Mouse (Mus musculus): ENCODE results near the gene Pgam1.
A peak's percentile ranks its signal among the peaks of the same experiment; 100 is the strongest.
"Not testable (repeated sequence)": the region's sequence is repeated elsewhere in the genome, so short reads cannot be mapped to it uniquely, and the experiment has no call there.

Gene Pgam1

GRCm38 (mm10) chr19:41911178-41912073 lies at the start of gene Pgam1:
TSS of gene Pgam1 (plus strand) at chr19:41911923.
- DNase-seq = peak; percentile 97

GRCm38 (mm10) chr19:41866707-41867106 lies 45.0 kb upstream of the Pgam1 start:
- DNase-seq = no peak

DNA sequence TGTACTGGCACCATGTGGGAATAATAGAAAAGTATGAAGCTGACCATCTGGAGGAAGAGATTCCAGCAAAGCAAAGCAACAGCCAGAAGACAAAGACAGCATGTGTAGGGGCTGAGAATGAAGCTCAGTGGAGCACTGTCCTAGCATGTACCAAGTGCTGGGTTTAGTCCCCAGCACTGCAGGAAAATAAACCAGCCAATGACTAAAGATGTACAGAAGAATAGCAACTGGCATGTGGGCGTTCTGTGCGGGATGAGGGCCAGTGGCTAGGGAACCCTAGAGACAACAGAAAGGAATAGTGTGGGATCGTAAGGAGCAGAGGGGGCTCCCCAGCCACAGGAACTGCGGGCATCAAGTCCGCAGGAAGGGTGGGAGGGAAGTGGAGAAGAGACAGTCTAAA lies 42.4 kb upstream of the Pgam1 start:
- DNase-seq = no peak

- not testable (repeated sequence) for DNase-seq
These were observed 41.8 kb upstream of the Pgam1 start for GRCm38 (mm10) chr19:41869946-41870345.

DNA sequence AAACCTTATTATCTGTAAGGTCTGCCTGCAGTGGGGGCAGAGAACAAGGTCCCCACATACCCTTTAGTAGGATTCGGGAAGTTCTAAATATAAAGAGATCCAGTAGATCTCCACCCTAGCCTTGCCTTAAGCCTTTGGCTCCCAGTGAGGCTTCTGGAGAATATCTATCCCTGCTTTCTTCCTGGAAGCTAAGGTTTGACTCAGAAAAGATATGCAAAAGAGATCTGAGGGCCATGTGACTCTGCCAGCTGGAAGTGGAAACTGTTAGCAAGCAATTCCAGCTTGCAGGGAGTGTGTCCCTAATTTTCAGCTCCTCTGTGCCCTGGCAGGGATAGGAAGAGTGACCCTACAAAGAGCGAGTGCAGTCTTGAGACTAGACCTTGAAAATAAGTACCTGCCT lies 39.4 kb upstream of the Pgam1 start:
- no peak for DNase-seq

DNA sequence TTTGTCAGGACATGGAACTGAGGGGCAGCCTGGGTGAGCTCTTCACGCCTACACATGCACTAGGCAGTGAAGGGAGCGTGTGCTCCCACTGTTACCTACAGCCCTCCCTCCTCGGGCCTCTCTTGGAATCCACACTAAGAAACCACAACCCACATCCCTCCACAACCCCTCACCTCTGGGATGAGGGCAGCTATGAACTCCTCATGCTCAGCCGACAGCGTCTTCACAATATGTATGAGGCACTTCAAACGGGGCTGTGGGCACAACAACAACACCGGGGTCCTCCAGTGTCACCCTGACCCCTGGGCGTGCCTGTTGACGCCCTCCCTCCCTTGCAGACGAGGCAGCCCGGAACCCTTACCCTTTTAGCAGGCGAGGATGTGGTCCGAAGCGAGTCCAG lies 37.4 kb upstream of the Pgam1 start:
- DNase-seq = no peak

GRCm38 (mm10) chr19:41881842-41882241 lies 29.9 kb upstream of the Pgam1 start:
- DNase-seq = no peak

DNA sequence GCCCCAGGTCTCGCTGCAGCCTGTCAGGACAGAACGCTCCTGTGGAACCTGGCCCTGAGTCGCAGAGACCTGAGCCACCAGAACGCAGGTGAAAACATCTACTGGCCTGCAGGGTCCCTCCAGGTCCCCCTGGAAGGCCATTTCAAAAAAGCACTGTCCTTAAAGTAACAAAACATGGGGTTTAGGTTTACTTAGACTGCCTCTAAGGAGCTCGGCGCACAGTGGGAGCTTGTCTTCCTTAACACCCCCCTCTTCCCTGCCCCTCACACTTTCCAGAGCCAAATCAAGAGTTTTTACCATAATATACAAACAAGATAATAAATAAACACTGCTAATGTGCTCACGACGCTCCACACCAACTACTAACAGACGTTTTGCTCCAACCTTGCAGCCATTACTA lies 27.8 kb upstream of the Pgam1 start:
- no peak for DNase-seq

GRCm38 (mm10) chr19:41888191-41888590 lies 23.5 kb upstream of the Pgam1 start:
- no peak for DNase-seq

DNA sequence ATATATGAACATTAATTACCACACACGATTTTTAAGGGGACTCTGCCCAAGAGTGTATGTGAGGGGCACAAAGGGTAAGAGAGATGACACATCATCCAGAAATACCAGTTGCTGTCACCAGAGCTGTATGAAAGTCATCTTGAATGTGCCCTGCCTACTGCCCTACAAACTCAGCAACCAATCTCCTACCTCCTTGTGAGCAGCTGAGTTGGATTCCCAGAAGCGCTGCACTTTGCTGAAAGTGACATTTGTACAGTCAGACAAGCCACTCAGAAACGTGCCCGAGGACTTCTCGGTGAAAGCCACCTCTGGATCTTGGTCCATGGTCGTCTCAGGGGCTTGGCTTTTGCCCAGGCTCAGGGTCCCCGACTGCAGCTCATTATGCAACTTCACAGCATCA lies 16.8 kb upstream of the Pgam1 start:
- peak; percentile 19 for DNase-seq

GRCm38 (mm10) chr19:41895460-41896318 lies 16.0 kb upstream of the Pgam1 start, which contains the start of gene Rrp12:
TSS of gene Rrp12 (minus strand) at chr19:41896173.
- peak; percentile 85 for DNase-seq

GRCm38 (mm10) chr19:41896319-41896711 lies 15.4 kb upstream of the Pgam1 start:
- no peak for DNase-seq

DNA sequence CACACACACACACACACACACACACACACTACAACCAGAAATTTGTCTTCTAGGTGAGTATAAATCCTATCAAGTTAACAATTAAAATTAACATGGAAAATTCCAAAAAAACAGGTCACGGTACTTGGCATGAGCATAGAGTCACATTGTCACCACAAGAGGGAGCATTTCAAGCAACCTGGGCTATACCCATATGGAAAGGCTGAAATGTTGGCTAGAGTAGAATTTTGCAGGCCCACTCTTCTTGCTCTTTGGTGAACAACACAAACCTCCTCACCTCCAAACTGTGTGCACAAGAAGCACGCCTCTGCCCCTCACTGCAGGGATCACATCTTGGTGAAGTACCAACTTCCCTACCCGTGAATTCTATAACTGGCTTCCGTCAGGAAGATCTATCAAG lies 12.9 kb upstream of the Pgam1 start:
- DNase-seq = peak; percentile 26

GRCm38 (mm10) chr19:41900495-41901090 lies 11.1 kb upstream of the Pgam1 start:
- no peak for DNase-seq

- no peak for DNase-seq
These were observed 10.0 kb upstream of the Pgam1 start for GRCm38 (mm10) chr19:41901696-41902095.

DNA sequence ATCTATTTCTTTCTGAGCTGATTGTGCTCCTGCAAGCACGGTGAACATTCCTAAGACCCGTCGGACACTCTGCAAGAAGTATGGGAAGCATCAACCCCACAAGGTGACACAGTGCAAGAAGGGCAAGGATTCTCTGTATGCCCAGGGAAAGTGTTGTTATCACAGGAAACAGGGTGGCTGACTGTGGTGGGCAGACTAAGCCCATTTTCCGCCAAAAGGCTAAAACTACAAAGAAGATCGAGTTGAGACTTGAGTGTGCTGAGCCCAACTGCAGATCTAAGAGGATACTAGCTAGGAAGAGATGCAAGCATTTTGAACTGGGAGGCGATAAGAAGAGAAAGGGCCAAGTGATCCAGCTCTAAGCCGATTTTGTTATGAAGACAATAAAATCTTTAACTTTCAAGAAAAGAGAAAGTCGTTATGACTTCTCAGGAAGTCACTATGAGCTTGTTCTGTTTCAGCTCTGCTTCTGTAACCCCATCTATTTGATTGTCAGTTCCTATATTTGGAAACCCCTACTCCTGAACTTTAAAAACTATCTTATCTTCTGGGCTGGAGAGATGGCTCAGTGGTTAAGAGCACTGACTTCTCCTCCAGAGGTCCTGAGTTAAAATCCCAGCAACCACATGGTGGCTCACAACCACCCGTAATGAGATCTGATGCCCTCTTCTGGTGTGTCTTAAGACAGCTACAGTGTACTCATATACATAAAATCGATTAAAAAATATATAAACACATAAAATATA lies 8.7 kb upstream of the Pgam1 start:
- no peak for DNase-seq

- no peak for DNase-seq
These were observed 6.5 kb upstream of the Pgam1 start for GRCm38 (mm10) chr19:41905246-41905645.

DNA sequence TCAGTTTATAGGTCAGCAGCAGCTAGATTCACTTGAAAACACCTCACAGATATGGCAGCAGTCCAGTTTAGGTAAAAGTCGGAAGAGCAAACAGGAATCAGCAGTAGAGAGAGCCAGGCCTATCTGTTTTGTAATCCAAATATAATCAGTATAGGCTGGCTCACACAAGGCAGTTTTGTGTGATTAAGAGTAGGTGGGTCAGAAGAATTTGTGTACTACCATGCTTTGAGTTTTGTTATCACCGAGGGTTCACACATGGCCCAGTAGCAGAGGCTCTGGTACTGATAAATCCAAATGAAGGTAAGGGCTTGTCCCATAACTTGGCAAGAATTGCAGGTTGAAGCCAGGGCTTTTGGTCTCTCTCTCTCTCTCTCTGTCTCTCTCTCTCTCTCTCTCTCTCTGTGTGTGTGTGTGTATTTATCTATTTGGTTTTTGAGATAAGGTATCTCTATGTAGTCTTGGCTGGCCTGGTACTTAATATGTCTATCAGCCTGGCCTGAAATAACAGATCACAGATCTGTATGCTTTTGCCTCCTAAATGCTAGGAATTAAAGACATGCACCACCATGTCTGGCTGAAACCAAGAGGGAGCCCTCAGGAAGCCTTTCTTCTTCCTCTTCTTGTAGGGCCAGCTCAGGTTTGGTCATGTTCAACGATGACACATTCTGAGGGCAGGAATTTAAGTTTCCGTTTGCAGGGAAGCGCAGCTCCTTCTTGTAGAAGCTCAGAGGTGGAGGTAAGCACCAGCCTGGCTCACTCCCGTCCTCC lies 5.2 kb upstream of the Pgam1 start:
- no peak for DNase-seq

DNA sequence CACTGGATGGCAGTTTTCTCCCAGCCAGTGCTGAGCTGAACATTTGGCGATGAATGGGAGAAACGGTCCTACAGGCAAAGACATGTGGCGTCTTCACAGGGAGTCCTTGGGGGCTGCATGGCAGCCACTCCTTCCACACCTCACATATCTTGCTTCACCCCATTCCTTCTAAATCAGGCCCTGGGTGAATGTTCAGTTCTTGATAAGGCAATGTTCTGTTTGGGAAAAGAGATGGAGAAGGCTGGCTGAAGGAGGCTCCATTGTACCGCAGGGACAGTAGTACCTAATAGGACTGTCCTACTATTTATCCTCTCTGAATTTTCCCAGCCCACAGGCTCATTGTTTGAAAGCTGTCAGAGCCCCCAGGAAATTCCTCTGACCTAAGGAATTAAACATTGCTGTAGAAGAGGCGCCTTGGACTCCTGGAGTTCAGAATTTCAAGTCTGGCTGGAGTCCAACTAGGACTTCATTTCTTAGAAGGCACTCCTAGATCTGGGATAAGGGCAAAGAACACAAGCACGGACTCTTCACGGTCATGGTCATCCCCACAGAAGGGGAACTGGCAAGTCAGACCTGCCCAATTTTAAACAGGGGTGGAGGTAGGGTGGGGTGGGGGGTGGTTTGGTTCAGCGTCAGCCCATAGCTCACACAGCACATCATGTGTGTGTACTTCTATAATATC lies 4.5 kb upstream of the Pgam1 start:
- DNase-seq = no peak

GRCm38 (mm10) chr19:41908736-41909135 lies 3.0 kb upstream of the Pgam1 start:
- no peak for DNase-seq

DNA sequence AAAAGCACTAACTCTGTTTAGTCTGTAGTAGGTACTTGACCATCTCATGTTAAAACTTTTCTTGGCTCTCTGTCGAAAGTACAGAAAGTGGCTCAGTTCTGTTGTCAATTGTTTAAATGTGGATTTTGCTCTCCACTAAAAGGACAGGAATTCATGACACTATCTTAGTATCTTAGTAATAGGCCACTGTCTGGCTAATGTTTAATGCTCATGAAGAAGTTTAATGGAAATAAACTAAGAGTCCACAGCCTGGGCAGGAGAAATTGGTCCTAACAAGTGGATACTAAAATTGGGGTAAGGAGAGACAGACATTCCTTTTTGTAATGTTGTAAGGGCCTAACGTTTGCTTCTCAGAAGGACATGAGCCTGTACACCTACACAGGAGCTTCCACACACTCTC lies 1.3 kb upstream of the Pgam1 start:
- no peak for DNase-seq
